Mouse (Mus musculus): ENCODE measurements around the gene 9130019O22Rik. TPM values are rescaled to one million over a fixed set of nuclear protein-coding genes. Genes with fewer than 3 reads are reported as not detected.
"Not testable (repeated sequence)": the region's sequence is repeated elsewhere in the genome, so short reads cannot be mapped to it uniquely, and the experiment has no call there.

The 9130019O22Rik gene
- polyA plus RNA-seq, 1 experiment from 2014 or later = 6.5 TPM

GRCm38 (mm10) chr7:127406002-127406987, 19.3 kb upstream of the 9130019O22Rik start, which contains the start of gene Zfp764:
Gene Zfp764, minus strand, starts transcription at chr7:127406822.
- 6% methylated on average over 40 of the region's 40 CpGs for WGBS
- H3K27ac ChIP-seq (ENCODE audit: low read depth, low read length) = 0 out of 2 replicates have a peak within 1 kb of the TSS, but pooled peaks have one; percentile 4

DNA sequence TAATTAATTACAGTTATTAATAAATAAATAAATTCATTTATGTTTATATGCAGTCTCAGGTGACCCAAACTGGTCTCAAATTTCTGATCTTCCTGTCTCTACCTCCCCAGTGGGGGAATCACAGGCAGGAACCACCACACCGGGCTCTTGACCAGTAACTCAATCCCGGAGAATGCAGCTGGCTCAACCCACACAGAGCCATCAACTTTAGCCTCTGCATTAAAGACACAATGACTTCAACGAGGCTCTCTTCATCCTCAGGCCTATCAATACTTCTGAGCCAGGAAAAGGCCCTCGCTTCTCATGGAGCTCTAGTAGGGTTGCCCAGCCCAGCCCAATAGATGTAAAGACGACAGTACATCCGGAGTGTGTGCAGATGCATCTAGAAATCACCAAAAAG, 17.1 kb upstream of the 9130019O22Rik start:
- H3K36me3 ChIP-seq (ENCODE audit: control insufficient read depth, insufficient read depth, low read length); H3K4me2 ChIP-seq; H3K9me3 ChIP-seq (ENCODE audit: control insufficient read depth, low read length); H3K27me3 ChIP-seq (ENCODE audit: control insufficient read depth, insufficient read depth, low read length); ATAC-seq (ENCODE audit: low FRiP score); H3K9ac ChIP-seq (ENCODE audit: low read length); DNase-seq (ENCODE audit: low spot score, missing footprints); H3K27ac ChIP-seq (ENCODE audit: low read depth, low read length); H3K4me3 ChIP-seq (ENCODE audit: low read depth, low read length); H3K4me1 ChIP-seq (ENCODE audit: control insufficient read depth, insufficient read depth, low read length): not testable (repeated sequence)
- 97% methylated on average over 6 of the region's 6 CpGs for WGBS

More at GRCm38 (mm10) chr7:127406002-127406987, 19.3 kb upstream of the 9130019O22Rik start, which contains the start of gene Zfp764:
- DNase-seq (ENCODE audit: low spot score, missing footprints) (peak; percentile 98), ATAC-seq (ENCODE audit: low FRiP score) (peak; percentile 86)
- H3K4me1 ChIP-seq (ENCODE audit: control insufficient read depth, insufficient read depth, low read length); H3K27me3 ChIP-seq (ENCODE audit: control insufficient read depth, insufficient read depth, low read length); H3K9me3 ChIP-seq (ENCODE audit: control insufficient read depth, low read length); H3K36me3 ChIP-seq (ENCODE audit: control insufficient read depth, insufficient read depth, low read length): not testable (repeated sequence)
- Histone ChIP-seq H3K4me2 (peak within 1 kb of the TSS; percentile 85), H3K9ac (ENCODE audit: low read length) (peak within 1 kb of the TSS; percentile 81), H3K4me3 (ENCODE audit: low read depth, low read length) (peak within 1 kb of the TSS; percentile 47)

- no peaks in the 10 kb centered on the region for H3K36me3 ChIP-seq (ENCODE audit: control insufficient read depth, insufficient read depth, low read length)
- no peak overlapping the region for H3K9ac ChIP-seq (ENCODE audit: low read length)
- ATAC-seq (ENCODE audit: low FRiP score) = no peak
- no peaks in the 10 kb centered on the region for H3K9me3 ChIP-seq (ENCODE audit: control insufficient read depth, low read length)
- 47% methylated on average over 2 of the region's 2 CpGs for WGBS
- H3K4me2 ChIP-seq = no peak overlapping the region
- H3K27me3 ChIP-seq (ENCODE audit: control insufficient read depth, insufficient read depth, low read length) = no peaks in the 10 kb centered on the region
- H3K27ac ChIP-seq (ENCODE audit: low read depth, low read length) = no peak overlapping the region
- no peak for DNase-seq (ENCODE audit: low spot score, missing footprints)
- no peak overlapping the region for H3K4me3 ChIP-seq (ENCODE audit: low read depth, low read length)
- no peaks in the 10 kb centered on the region for H3K4me1 ChIP-seq (ENCODE audit: control insufficient read depth, insufficient read depth, low read length)
These were observed 16.0 kb upstream of the 9130019O22Rik start for GRCm38 (mm10) chr7:127402980-127403379.

DNA sequence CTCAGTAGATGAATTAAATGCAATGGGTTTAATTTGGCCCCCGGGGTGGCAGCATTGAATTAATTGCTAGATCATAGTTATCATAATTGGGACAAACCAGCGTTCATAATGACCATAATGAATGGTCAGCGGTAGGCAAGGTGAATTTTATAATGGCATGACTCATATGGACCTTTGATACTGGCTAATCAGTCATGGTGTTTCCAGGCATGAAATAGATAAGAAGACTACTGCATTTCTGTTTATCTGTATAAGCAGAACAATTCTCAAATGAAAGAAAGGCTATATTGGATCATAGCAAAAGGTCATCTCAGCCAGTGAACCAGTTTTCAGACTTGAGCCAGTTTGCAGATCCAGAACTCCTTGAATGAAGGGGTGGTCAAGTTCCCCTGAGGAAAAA, 13.4 kb upstream of the 9130019O22Rik start:
- no peaks in the 10 kb centered on the region for H3K27me3 ChIP-seq (ENCODE audit: control insufficient read depth, insufficient read depth, low read length)
- no peaks in the 10 kb centered on the region for H3K9me3 ChIP-seq (ENCODE audit: control insufficient read depth, low read length)
- no peak overlapping the region for H3K4me3 ChIP-seq (ENCODE audit: low read depth, low read length)
- ATAC-seq (ENCODE audit: low FRiP score) (no peak), DNase-seq (ENCODE audit: low spot score, missing footprints) (no peak)
- H3K9ac ChIP-seq (ENCODE audit: low read length) = no peak overlapping the region
- 67% methylated on average over 3 of the region's 3 CpGs for WGBS
- no peaks in the 10 kb centered on the region for H3K36me3 ChIP-seq (ENCODE audit: control insufficient read depth, insufficient read depth, low read length)
- H3K4me2 ChIP-seq = no peak overlapping the region
- H3K4me1 ChIP-seq (ENCODE audit: control insufficient read depth, insufficient read depth, low read length) = no peaks in the 10 kb centered on the region
- no peak overlapping the region for H3K27ac ChIP-seq (ENCODE audit: low read depth, low read length)

- H3K4me2 ChIP-seq = peak overlapping the region; percentile 82
- no peak overlapping the region; the same call in 1 of the 2 replicates for H3K27ac ChIP-seq (ENCODE audit: low read depth, low read length)
- H3K9me3 ChIP-seq (ENCODE audit: control insufficient read depth, low read length) = no peaks in the 10 kb centered on the region
- H3K9ac ChIP-seq (ENCODE audit: low read length) = peak overlapping the region; percentile 62
- DNase-seq (ENCODE audit: low spot score, missing footprints) = no peak
- H3K4me1 ChIP-seq (ENCODE audit: control insufficient read depth, insufficient read depth, low read length) = peaks cover 9% of the 10 kb centered on the region
- peak overlapping the region; percentile 66 for H3K4me3 ChIP-seq (ENCODE audit: low read depth, low read length)
- H3K36me3 ChIP-seq (ENCODE audit: control insufficient read depth, insufficient read depth, low read length) = peaks cover 3% of the 10 kb centered on the region; the same call in 1 of the 2 replicates
- 27% methylated on average over 7 of the region's 7 CpGs for WGBS
- ATAC-seq (ENCODE audit: low FRiP score) = no peak
- no peaks in the 10 kb centered on the region for H3K27me3 ChIP-seq (ENCODE audit: control insufficient read depth, insufficient read depth, low read length)
These were observed 7.0 kb upstream of the 9130019O22Rik start for GRCm38 (mm10) chr7:127393944-127394333.

GRCm38 (mm10) chr7:127393157-127393943, 6.4 kb upstream of the 9130019O22Rik start, which contains the start of gene E430018J23Rik:
Gene E430018J23Rik, minus strand, starts transcription at chr7:127393629.
- DNase-seq (ENCODE audit: low spot score, missing footprints) (peak; percentile 99), ATAC-seq (ENCODE audit: low FRiP score) (peak; percentile 95)
- H3K9ac ChIP-seq (ENCODE audit: low read length) = peak within 1 kb of the TSS; percentile 87
- H3K9me3 ChIP-seq (ENCODE audit: control insufficient read depth, low read length) = no peaks in the 10 kb centered on the region
- peak within 1 kb of the TSS; percentile 82 for H3K4me2 ChIP-seq
- H3K36me3 ChIP-seq (ENCODE audit: control insufficient read depth, insufficient read depth, low read length) = peaks cover 3% of the 10 kb centered on the region; the same call in 1 of the 2 replicates
- peak within 1 kb of the TSS; percentile 66 for H3K4me3 ChIP-seq (ENCODE audit: low read depth, low read length)
- H3K27me3 ChIP-seq (ENCODE audit: control insufficient read depth, insufficient read depth, low read length) = no peaks in the 10 kb centered on the region
- H3K27ac ChIP-seq (ENCODE audit: low read depth, low read length) = peak within 1 kb of the TSS; percentile 57
- peaks cover 9% of the 10 kb centered on the region for H3K4me1 ChIP-seq (ENCODE audit: control insufficient read depth, insufficient read depth, low read length)
- WGBS = under 1% methylated on average over 45 of the region's 45 CpGs

GRCm38 (mm10) chr7:127392251-127392824, 5.4 kb upstream of the 9130019O22Rik start:
- 83% methylated on average over 8 of the region's 8 CpGs for WGBS
- Histone ChIP-seq H3K4me2 (peak overlapping the region; percentile 82), H3K27ac (ENCODE audit: low read depth, low read length) (no peak overlapping the region), H3K36me3 (ENCODE audit: control insufficient read depth, insufficient read depth, low read length) (peaks cover 3% of the 10 kb centered on the region; the same call in 1 of the 2 replicates), H3K9me3 (ENCODE audit: control insufficient read depth, low read length) (no peaks in the 10 kb centered on the region), H3K4me3 (ENCODE audit: low read depth, low read length) (no peak overlapping the region), H3K9ac (ENCODE audit: low read length) (peak overlapping the region; percentile 87), H3K27me3 (ENCODE audit: control insufficient read depth, insufficient read depth, low read length) (no peaks in the 10 kb centered on the region), H3K4me1 (ENCODE audit: control insufficient read depth, insufficient read depth, low read length) (peaks cover 9% of the 10 kb centered on the region)
- DNase-seq (ENCODE audit: low spot score, missing footprints) = peak; percentile 82
- ATAC-seq (ENCODE audit: low FRiP score) = no peak

GRCm38 (mm10) chr7:127391538-127391937, 4.6 kb upstream of the 9130019O22Rik start:
- Histone ChIP-seq H3K9ac (ENCODE audit: low read length) (no peak overlapping the region), H3K9me3 (ENCODE audit: control insufficient read depth, low read length) (no peaks in the 10 kb centered on the region), H3K36me3 (ENCODE audit: control insufficient read depth, insufficient read depth, low read length) (peaks cover 3% of the 10 kb centered on the region; the same call in 1 of the 2 replicates), H3K4me2 (no peak overlapping the region), H3K4me1 (ENCODE audit: control insufficient read depth, insufficient read depth, low read length) (peaks cover 9% of the 10 kb centered on the region), H3K27ac (ENCODE audit: low read depth, low read length) (no peak overlapping the region), H3K4me3 (ENCODE audit: low read depth, low read length) (no peak overlapping the region), H3K27me3 (ENCODE audit: control insufficient read depth, insufficient read depth, low read length) (no peaks in the 10 kb centered on the region)
- peak; percentile 8 for DNase-seq (ENCODE audit: low spot score, missing footprints)
- WGBS = 97% methylated on average over 16 of the region's 16 CpGs
- ATAC-seq (ENCODE audit: low FRiP score) = no peak
